Mouse (Mus musculus): Measurements from ENCODE around the gene Usp13. TPM values are rescaled to one million over a fixed set of nuclear protein-coding genes. Genes with fewer than 3 reads are reported as not detected.
A peak's percentile ranks its signal among the peaks of the same experiment; 100 is the strongest.

The Usp13 gene
- total RNA-seq (2022): 100 to 1,000 TPM; 189 to 250 (median 219) TPM

GRCm38 (mm10) chr3:32817357-32818326 lies at the start of gene Usp13:
Gene Usp13 (plus strand): TSS chr3:32817546.
- DNase-seq (ENCODE audit: low spot score in 2 of 2): peak; percentile 64 to 75

GRCm38 (mm10) chr3:32770781-32771180 lies 46.6 kb upstream of the Usp13 start:
- DNase-seq (ENCODE audit: low spot score in 2 of 2): no peak

GRCm38 (mm10) chr3:32817001-32817356 lies 367 bp upstream of the Usp13 start:
- DNase-seq (ENCODE audit: low spot score in 2 of 2): no peak

- DNase-seq (ENCODE audit: low spot score in 2 of 2): peak; percentile 25 to 48
These were observed 1.1 kb downstream of the Usp13 start for GRCm38 (mm10) chr3:32818327-32818900.

- peak in 1 of 2 experiments; percentile 18 for DNase-seq (ENCODE audit: low spot score in 2 of 2)
These were observed 5.3 kb downstream of the Usp13 start for GRCm38 (mm10) chr3:32822620-32823019.

- DNase-seq (ENCODE audit: low spot score in 2 of 2): no peak
These were observed 7.6 kb downstream of the Usp13 start for GRCm38 (mm10) chr3:32824923-32825322.

- no peak for DNase-seq (ENCODE audit: low spot score in 2 of 2)
These were observed 8.7 kb downstream of the Usp13 start for GRCm38 (mm10) chr3:32825964-32826479.

- DNase-seq (ENCODE audit: low spot score in 2 of 2): no peak
These were observed 9.4 kb downstream of the Usp13 start for GRCm38 (mm10) chr3:32826701-32827100.

GRCm38 (mm10) chr3:32833871-32834270 lies 16.5 kb downstream of the Usp13 start:
- no peak for DNase-seq (ENCODE audit: low spot score in 2 of 2)

- no peak for DNase-seq (ENCODE audit: low spot score in 2 of 2)
These were observed 20.5 kb downstream of the Usp13 start for GRCm38 (mm10) chr3:32837847-32838246.

- no peak for DNase-seq (ENCODE audit: low spot score in 2 of 2)
These were observed 39.2 kb downstream of the Usp13 start for GRCm38 (mm10) chr3:32856362-32857107.

- no peak for DNase-seq (ENCODE audit: low spot score in 2 of 2)
These were observed 53.7 kb downstream of the Usp13 start for GRCm38 (mm10) chr3:32871081-32871480.

- DNase-seq (ENCODE audit: low spot score in 2 of 2): peak in 1 of 2 experiments; percentile 33
These were observed 69.0 kb downstream of the Usp13 start for GRCm38 (mm10) chr3:32886386-32886785.

- no peak for DNase-seq (ENCODE audit: low spot score in 2 of 2)
These were observed 71.5 kb downstream of the Usp13 start for GRCm38 (mm10) chr3:32888886-32889285.

- peak in 1 of 2 experiments; percentile 25 for DNase-seq (ENCODE audit: low spot score in 2 of 2)
These were observed 72.8 kb downstream of the Usp13 start for GRCm38 (mm10) chr3:32890174-32890573.

- DNase-seq (ENCODE audit: low spot score in 2 of 2): no peak
These were observed 86.1 kb downstream of the Usp13 start for GRCm38 (mm10) chr3:32903462-32903861.

- DNase-seq (ENCODE audit: low spot score in 2 of 2): no peak
These were observed 87.3 kb downstream of the Usp13 start for GRCm38 (mm10) chr3:32904599-32904998.

- no peak for DNase-seq (ENCODE audit: low spot score in 2 of 2)
These were observed 88.8 kb downstream of the Usp13 start for GRCm38 (mm10) chr3:32905850-32906779.

GRCm38 (mm10) chr3:32908400-32908799 lies 91.1 kb downstream of the Usp13 start:
- no peak for DNase-seq (ENCODE audit: low spot score in 2 of 2)

- DNase-seq (ENCODE audit: low spot score in 2 of 2): no peak
These were observed 92.8 kb downstream of the Usp13 start for GRCm38 (mm10) chr3:32910071-32910551.
